Mouse (Mus musculus) gastrocnemius, postnatal 14 days (tissue): ENCODE measurements around the gene Wipi2. TPM values are rescaled to one million over a fixed set of nuclear protein-coding genes. Genes with fewer than 3 reads are reported as not detected.
A peak's percentile ranks its signal among the peaks of the same experiment; 100 is the strongest.

ENCODE experiments used
- DNase-seq: peaks from one replicate; pipeline ENCODE4 v3.0.0; 2021; ENCODE audit warnings: mixed read lengths
- intact Hi-C: fragments of 180-260 bp; cut with DNase I; formaldehyde crosslinking; loops from one replicate; pipeline ENCODE4 v1.15.1; 2025; ENCODE audit warnings: low total_unique reads
- total RNA-seq, 2 experiments: library from RNA; stranded (reverse); gene quantifications; 2 replicates each; pipeline ENCODE4 v1.2.3; 2021

The Wipi2 gene
- total RNA-seq, 2 experiments from 2014 or later, result 26.3 to 29.4 TPM

DNA sequence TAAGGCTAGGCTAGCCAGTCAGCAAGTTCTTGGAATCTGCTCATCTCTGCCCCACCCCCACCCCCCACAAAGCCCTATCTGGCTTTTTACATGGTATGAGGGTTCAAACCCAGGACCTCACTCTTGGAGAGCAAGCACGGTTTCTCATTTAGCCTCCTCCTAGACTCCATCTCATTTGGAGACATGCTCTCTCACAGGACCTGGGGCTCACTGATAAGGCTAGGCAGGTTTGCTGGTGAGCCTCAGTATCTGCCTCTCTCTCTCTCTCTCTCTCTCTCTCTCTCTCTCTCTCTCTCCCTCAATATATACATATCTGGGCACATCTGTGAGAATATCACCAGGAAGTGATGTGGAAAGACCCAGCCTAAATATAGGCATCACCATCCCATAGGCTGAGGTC lies 51.6 kb downstream of the Wipi2 start:
- intact Hi-C loops, result no loop called here
- DNase-seq, result no peak

DNA sequence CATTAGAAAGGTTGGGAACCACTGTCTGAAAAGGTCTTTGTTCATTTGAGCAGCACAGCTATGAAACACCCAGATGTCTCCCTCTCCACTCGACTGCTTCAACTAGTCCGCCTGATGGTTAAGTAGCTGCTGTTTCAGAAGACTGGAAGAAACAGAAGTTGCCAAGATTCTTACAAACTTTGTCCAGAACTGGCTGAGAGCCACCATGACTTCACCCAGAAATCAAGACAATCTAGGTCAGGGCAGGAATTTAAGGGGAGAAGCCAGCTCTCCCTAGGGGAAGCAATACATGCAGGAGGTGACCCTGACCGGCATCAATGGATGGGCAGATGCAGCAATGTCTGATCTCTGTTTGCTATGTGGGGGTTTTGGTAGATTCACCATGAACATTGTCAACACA lies 54.4 kb downstream of the Wipi2 start:
- no peak for DNase-seq

DNA sequence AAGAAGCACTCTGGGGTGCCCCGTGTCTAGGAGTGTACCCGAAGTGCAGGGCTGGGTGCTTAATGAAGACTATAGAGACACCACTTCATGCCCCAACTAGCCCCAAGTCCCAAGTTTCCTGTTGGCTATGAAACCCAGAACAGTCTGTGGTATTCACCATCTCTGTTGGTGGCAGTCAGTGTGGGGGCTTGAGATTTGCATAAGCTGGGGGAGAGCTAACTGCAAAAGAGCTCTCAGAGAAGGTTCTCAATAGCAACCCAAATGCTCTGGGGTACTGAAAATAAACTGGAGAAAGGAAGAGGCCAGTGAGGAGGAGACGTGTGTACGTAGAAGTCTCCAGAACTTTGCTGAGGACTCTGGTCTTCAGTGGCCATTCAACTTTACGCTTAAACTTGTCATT lies 55.0 kb downstream of the Wipi2 start:
- no peak for DNase-seq

More for the DNA sequence above, 54.4 kb downstream of the Wipi2 start:
- intact Hi-C loops, result no loop called here

DNA sequence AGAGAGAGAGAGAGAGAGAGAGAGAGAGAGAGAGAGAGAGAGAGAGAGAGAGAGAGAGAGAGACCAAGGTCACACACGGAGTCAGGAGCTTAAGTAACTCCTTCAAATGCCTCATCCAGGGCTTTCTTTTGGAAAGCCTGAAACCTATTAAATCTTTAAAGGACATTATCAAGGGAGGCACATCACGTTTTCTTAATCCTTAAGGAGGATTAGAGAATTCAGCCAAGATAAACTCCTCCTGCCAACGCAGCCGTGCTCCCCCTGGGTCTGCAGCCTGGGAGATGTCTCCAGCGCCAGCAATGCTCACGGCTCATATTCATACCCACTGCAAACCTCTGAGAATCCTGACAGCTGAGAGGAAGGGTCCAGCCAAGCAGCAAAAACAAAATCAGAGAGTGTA lies 61.4 kb downstream of the Wipi2 start:
- DNase-seq, result no peak
- intact Hi-C loops, result no loop called here

More for the DNA sequence above, 55.0 kb downstream of the Wipi2 start:
- intact Hi-C loops, result no loop called here

DNA sequence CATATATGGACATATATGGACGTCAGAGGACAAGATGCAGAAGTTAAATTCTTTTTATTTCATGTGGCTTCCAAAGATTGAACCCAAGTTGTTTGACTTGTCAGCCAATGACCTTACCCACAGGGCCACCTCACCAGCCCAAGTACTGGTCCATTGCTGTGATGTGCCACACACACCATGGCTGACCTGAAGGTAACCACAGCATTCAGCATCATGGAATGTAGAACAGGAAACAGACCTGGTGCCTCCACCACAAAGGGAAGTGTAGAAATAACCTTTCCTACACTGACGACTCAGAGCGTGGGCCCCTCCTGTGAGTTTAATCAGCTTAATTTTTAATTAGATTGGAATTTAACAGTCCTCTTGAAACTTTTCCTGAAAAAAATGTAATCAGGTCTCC lies 62.8 kb downstream of the Wipi2 start:
- DNase-seq, result no peak
- intact Hi-C loops, result no loop called here

DNA sequence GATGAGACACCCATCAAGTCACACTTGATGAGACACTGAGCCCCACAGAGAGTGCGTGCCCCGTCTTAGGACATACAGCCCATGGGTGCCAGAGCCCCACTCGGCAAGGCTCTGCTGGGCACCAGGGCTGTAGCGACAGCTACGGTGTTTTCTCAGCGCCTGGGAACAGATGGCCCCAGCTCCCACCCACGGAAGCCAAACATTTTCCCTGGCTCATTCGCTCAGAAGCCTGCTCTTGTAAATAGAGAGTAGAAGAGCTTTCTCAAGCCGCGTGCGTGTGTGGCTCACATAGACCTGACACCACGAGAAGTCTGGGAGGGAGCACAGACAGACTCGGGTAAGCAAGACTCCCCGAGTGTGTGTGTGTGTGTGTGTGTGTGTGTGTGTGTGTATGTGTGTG lies 64.8 kb downstream of the Wipi2 start, which contains the start of gene Slc29a4:
Gene Slc29a4 (plus strand): TSS at position 265 of the 400 bp plus-strand sequence.
- intact Hi-C loops, result no loop called here
- no peak for DNase-seq

DNA sequence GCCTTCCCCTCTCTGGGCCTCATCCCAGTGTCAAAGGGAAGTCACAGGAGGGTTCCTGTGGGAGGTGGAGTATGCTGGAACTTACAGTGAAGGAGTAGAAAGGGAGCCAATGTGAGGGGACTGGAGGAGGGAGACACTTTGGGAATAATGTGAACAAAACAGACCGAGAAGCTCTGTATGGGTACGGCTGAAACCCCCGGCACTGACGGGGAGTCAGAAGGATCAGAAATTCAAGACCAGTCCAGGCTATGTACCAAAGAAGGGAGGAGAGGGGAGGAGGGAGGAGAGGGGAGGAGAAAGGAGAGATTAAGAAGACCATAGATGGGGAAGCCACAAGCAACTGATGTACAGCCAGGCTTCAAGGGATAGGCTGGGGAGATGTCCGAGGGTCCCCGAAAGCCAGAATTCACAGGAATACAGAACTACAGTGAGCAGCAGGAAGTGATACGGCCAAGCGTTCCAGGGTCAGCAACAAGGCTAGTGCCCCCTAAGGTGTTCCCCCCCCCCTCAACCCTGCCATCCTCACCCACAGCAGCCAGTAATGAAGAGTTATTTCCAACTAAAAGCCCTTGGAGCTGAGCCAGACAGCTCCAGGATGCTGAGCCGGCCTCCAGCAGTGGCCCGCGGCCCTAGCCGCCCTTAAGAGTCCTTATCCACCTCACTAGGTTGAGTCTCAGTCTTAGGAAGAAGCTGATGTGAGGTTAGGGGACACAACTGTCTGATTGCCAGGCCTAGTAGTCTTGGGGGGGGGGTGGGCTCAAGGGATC lies 65.7 kb downstream of the Wipi2 start:
- DNase-seq, result no peak
- intact Hi-C loops, result no loop called here

DNA sequence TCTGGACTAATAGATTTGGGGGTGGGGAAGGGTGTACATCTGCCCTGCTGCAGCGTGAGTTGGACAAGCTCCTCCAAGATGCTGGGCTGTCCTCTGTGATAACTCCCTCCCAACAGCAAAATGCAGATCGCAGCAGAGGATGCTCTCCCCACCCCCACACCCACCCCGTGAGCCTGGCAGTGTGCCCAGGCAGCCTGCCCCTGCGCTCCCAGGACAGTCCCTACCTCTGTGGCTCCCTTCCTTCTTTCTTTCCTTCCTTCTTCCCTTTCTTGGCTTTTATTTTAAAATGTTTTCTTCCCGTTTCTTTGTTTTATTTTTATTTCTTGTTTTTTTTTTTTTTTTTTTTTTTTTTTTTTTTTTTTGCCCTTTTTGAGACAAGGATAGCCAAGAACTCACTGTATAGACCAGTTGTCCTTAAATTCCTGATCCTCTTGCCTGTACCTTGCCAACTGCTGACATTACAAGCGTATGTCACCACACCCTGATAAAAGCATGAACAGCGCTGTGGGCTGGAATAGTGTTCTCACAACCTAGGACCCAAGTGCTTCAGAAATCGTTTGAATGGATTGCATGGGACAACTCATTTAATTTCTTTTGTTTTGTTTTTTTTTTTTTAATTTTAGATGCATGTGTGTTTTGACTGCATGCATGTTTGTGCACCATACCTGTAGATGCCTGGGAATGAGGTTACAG lies 66.4 kb downstream of the Wipi2 start:
- intact Hi-C loops, result no loop called here
- DNase-seq, result no peak

DNA sequence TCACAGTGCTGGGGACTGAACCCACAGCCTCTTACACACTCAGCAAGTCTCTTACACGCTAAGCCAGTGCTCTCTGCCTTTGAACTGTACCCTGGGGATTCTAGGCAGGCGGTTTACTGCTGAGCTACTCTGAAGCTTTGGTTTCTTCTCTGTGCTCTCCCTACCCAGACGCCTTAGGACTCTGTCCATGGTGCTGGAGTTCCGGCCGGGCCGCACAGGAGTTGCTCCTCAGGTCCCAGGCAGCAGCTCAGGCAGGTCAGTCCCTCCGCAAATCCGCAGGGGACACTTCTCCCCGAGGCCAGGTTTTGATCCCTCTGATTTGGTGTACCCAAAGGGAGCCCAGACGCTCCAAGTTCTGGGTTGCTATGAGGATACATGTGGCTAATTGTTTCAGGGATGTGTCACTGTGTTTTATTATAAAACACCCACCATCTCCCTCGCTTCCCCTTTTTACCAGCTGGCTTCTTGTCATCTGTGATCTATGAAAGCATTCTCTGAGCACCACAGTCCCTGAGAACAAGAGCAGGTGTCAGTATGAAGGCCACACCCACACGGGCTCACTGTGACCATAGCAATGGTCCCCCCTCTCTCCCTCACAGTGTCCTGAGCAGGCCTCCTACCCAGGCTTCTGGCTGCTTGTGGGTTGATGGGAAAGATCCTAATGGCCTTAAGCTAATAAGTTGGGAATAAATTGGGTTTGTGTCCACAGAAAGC lies 67.3 kb downstream of the Wipi2 start:
- DNase-seq, result peak; percentile 46

DNA sequence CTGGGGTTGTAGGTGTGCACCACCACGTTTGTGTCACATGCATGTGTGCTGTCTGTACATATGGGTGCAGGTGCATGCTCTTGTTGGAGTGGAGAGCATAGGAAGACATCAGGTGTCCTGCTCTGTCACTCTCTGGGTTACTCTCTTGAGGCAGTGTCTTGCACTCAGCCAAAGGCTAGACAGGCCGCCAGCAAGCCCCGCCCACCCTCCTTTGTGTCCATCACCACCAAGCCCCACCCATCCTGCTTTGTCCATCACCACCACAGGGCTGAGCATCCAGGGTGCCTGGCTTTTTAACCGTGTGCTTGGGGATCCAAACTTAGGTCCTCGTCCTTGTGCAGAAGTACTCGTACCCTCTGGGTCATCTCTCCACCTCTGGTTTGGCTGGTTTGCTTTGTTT lies 68.8 kb downstream of the Wipi2 start:
- DNase-seq, result no peak
- intact Hi-C loops, result no loop called here

More for the DNA sequence above, 67.3 kb downstream of the Wipi2 start:
- intact Hi-C loops, result no loop called here

DNA sequence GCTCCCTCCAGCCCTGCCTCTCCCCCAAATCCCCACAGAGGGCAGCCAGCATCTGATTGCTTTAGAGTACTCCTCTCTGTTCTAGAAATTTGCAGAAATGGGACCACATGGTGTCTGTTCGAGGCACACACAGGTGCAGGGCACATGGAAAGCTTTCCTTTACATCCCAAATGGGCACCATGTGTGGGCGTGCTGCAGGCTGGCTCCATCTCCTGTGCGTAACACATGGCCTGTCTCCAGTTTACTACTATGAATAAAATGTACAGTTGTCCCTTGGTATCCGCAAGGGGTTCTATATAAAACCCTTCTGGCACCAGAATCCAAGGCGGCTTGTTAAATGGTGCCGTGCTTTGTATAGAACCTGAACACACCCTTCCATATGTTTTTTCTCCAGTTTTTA lies 69.4 kb downstream of the Wipi2 start:
- intact Hi-C loops, result no loop called here

DNA sequence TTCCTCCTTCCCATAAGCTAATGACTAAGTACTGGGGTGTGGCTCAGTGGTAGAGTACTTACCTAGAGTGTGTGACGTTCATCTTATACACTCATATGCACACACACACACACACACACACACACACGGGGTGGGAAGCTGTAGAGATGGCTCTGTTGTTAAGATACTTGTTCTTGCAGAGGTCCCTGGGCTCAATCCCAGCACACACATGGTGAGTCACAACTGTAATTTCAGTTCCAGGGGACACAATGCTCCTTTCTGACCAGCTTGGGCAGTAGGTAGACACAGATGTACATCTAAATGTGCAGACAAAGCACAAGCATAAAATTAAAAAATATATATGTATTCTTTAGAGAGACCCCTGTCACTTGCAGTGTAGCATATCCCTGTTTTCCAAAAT lies 70.2 kb downstream of the Wipi2 start:
- no peak for DNase-seq
- intact Hi-C loops, result no loop called here

More for the DNA sequence above, 69.4 kb downstream of the Wipi2 start:
- DNase-seq, result no peak

DNA sequence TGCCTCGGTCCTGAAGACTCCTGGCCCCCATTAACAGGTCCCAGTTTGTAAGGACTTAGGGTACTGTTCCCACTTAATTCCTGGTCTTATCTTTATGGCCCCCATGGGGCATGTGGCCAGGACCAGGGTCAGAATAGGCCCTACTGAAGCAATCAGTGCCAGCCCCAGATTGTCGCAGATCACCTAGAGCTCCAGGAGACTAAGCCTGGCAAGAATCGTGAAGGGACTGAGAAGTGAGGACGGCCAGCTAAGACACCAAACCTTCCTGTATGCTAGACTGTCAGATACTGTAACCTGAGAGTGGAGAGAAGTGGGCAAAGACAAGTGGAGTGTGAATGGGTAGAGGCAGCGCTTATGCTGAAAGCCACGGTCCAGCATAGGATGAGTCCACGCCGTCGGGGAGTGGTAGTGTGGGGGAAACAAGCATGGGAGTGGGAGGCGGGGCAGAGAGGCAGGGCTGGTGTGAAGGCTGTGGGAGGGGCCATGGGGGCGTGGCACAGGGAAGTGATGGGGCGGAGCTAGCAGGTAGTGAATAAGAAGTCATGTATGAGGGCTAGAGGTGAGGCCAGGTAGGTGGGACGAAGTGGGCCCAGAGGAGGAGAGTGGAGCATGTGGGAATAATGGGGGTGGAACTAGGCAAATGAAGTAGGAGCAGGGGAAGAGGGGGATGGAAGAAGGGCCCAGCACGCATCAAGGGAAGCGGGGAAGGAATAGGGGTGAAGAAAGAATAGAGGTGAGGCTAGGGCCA lies 73.5 kb downstream of the Wipi2 start:
- DNase-seq, result no peak
- intact Hi-C loops, result no loop called here

DNA sequence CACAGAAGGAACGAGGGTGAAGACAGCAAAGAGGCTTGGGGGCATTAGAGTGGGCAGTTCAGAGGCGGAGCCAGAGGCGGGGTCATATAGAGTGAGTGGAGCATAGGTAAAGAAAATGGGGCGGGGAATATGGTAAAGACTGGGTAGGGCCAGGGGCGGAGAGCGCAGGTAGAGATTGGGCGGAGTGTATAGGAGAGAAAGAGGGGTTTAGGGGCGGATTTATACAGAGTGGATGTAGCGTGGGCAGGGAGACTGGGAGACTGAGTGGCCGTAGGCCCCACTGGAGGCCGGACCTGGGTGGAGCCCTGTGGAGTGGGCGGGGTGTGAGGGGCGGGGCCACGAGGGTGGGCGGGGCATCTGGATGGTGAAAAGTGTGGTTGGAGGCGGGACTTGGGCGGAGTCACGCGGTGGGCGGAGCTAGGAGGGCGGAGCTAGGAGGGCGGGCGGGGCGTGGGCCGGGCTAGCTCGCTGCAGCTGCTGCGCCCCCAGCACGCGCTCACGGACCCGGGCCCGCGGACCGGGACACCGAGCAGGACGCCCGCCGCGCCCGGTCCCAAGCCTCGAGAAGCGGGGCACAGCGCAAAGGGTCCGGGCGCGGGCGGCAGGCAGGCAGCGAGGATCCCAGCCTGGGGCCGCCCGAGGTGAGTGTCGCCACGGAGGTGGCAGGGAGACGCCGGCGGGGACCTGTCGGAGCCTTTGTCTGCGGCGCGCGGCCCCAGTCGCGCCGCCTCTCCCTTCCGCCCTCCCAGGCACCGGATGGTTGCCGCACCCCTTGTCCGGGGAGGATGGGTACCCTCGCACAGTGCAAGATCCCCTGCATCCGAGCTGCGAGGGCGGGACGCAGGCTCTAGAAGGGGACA lies 74.4 kb downstream of the Wipi2 start:
- intact Hi-C loops, result no loop called here
- DNase-seq, result no peak

DNA sequence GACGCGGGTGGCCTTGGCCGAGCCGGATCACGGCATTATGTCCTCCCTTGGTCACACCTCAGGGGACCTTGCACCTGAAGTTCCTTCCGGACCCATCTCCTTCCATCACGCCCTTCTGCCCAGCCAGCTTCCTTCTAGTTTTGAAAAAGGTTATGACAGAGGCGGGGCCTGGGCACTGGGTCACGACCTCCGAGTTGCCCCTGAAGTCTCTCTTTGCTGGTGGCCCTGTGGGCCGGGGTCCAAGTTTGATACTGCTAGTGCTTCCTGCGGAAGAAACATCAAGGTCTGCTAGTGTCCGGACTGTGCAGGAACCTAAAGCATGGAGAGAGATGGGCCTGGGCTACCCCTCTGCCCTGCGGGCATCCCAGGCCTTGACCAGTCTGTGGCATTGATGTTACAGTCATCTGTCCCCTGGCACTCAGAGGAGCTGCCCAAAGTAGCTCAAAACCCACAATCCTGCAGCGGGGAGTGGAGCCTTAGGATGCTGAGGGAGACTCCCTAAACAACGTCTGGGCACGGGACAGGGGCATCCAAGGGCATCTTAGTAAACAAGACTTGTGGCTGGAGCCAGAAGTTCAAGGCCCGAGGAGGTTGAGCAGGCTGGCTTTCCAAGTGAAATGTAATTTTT lies 75.1 kb downstream of the Wipi2 start:
- intact Hi-C loops, result no loop called here
- no peak for DNase-seq

DNA sequence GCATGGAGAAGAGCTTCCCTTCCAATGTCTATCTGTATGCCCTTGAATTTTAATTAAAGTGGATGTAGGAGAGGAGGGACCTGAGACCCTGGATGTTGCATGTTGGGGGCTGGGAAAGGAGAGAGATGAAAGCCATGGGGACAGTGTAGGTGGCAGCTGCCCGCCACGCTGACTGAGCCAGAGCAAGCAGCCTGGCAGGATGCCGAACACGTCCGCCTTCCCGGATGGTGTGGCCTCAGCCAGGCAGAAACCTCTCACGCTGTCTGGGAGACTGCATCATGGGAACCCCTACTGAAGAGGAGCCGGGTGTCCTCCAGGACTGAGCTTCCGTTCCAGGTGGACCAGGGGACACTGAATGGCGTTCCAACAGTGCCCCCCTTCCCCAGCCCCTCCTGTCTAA lies 76.1 kb downstream of the Wipi2 start:
- intact Hi-C loops, result no loop called here
- no peak for DNase-seq

DNA sequence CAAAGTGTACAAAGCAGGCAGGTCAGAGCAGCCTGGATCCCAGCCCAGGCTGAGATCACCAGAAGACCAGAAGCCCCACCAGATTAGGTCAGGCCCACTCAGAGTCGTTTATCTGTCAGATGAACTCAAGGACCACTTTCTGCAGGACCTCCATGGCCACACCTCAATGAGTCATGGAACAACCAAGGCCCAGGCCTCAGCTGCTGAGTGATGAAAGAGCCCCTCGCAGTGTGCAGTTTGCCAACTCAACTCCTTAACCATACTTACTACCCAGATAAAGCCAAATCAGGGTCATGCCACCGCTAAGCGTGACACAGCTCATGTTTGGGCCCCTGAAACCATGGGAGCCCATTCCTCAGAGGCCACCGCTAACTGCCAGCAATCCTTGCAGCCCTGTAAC lies 80.2 kb downstream of the Wipi2 start:
- no peak for DNase-seq
- intact Hi-C loops, result no loop called here

DNA sequence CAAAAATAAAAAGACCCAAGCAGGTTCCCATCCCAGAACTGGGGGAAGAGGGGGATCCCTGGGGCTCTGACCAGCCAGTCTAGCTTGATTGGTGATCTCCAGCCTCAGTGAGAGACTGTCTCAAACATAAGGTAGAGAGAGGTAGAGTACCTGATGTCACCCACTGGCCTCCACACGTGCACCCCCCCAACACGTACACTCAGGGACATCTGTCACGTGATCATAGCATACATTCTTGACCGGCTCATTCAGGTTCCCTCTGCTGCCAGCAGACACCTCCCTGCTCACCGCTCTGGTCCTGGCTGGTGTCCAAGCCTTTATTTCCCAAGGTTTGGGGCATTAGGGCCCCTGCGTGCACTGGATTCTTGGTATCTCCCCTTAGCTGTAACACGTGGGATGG lies 81.9 kb downstream of the Wipi2 start:
- intact Hi-C loops, result no loop called here
- no peak for DNase-seq
